Mouse (Mus musculus) spleen, postnatal 0 days (tissue): Measurements from ENCODE around the gene Prss40. TPM values are rescaled to one million over a fixed set of nuclear protein-coding genes. Genes with fewer than 3 reads are reported as not detected.

Experiments
- polyA plus RNA-seq: library from polyadenylated mRNA; unstranded; fragments of >200 nt; fragmentation: Nextera tagmentation; extraction: Ambion mirVana; gene quantifications from 2 replicates; pipeline ENCODE4 v1.2.1, GENCODE M21; 2015

The Prss40 gene
- not detected in 2 replicates for polyA plus RNA-seq

GRCm38 (mm10) chr1:34560843-34561242 lies at the start of gene Prss40:
TSS of gene Prss40 (minus strand) at chr1:34560943.

GRCm38 (mm10) chr1:34578851-34579781 lies 18.4 kb upstream of the Prss40 start, which contains the start of gene Amer3:
TSS of gene Amer3 (plus strand) at chr1:34579657.

GRCm38 (mm10) chr1:34535043-34535698 lies 25.6 kb downstream of the Prss40 start, which contains the start of gene Cfc1:
TSS of gene Cfc1 (plus strand) at chr1:34535648.

Other genes with a start within 250 kb of the Prss40 start
- 34.9 and 37.5 TPM in 2 replicates for gene Ccdc115, start 121.3 kb downstream of the Prss40 start, polyA plus RNA-seq
- 62.2 and 62.9 TPM in 2 replicates for gene Imp4, start 121.1 kb downstream of the Prss40 start, polyA plus RNA-seq
- gene Ptpn18, start 101.2 kb downstream of the Prss40 start, polyA plus RNA-seq: 61.7 and 85.9 TPM in 2 replicates
- gene Prss39, start 62.5 kb downstream of the Prss40 start, polyA plus RNA-seq: not detected in 2 replicates
- not detected in 2 replicates for gene Cfc1, start 25.3 kb downstream of the Prss40 start, polyA plus RNA-seq
- 0.05 TPM in 1 of 2 replicates, not detected in the other for gene Amer3, start 18.7 kb upstream of the Prss40 start, polyA plus RNA-seq